Mouse (Mus musculus): Measurements from ENCODE around the gene Ms4a1. TPM values are rescaled to one million over a fixed set of nuclear protein-coding genes. Genes with fewer than 3 reads are reported as not detected.
A peak's percentile ranks its signal among the peaks of the same experiment; 100 is the strongest.
"Not testable (repeated sequence)": the region's sequence is repeated elsewhere in the genome, so short reads cannot be mapped to it uniquely, and the experiment has no call there.

Ms4a1 gene
- polyA plus RNA-seq, 1 experiment from 2014 or later, result not detected

DNA sequence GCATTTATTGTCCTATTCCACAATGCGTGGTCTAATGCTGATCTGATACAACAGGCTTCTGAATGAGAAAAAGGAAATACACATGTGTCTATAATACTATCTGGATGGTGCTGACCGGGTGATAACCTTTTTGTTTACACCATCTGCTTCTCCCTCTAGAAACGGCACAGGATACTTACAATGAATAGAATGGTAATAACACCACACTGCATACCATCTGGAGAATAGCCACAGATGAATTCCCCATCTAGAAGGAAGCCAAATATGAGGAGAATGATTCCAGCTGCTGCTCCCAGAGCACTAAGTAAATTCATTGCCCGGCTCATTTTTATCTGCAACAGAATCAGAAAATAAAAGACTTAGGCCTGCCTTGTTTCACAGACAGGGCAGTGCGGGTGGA is 10.4 kb upstream of the Ms4a1 start:
- Histone ChIP-seq H3K27ac (ENCODE audit: low read depth, low read length) (no peak overlapping the region), H3K9ac (ENCODE audit: low read length) (no peak overlapping the region), H3K9me3 (replicated peaks; ENCODE audit: control insufficient read depth, low read length) (no peaks in the 10 kb centered on the region), H3K27me3 (replicated peaks; ENCODE audit: control insufficient read depth, insufficient read depth, low read length) (no peaks in the 10 kb centered on the region), H3K4me3 (ENCODE audit: low read depth, low read length) (no peak overlapping the region), H3K4me1 (ENCODE audit: control insufficient read depth, insufficient read depth, low read length) (no peaks in the 10 kb centered on the region), H3K36me3 (ENCODE audit: control insufficient read depth, insufficient read depth, low read length) (no peaks in the 10 kb centered on the region), H3K4me2 (ENCODE audit: low read length) (no peak overlapping the region)
- WGBS, result 78% methylated on average over 5 of the region's 5 CpGs
- DNase-seq (ENCODE audit: low spot score) (peak; percentile 0), ATAC-seq (no peak)

DNA sequence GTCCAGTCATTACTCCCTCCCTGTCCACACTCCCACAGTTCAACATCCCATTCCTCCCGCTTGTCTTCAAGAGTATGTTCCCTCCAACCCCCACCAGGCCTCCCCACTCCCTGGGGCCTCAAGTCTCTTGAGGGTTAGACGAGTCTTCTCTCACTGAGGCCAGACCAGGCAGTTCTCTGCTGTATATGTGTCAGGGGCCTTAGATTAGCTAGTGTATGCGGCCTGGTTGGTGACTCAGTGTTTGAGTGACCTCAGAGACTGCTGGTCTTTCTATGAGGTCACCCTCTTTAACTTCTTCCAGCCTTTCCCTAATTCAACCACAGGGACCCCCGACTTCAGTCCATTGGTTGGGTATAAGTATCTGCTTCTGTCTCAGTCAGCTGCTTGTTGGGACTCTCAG is 915 bp upstream of the Ms4a1 start:
- no peak for ATAC-seq

DNA sequence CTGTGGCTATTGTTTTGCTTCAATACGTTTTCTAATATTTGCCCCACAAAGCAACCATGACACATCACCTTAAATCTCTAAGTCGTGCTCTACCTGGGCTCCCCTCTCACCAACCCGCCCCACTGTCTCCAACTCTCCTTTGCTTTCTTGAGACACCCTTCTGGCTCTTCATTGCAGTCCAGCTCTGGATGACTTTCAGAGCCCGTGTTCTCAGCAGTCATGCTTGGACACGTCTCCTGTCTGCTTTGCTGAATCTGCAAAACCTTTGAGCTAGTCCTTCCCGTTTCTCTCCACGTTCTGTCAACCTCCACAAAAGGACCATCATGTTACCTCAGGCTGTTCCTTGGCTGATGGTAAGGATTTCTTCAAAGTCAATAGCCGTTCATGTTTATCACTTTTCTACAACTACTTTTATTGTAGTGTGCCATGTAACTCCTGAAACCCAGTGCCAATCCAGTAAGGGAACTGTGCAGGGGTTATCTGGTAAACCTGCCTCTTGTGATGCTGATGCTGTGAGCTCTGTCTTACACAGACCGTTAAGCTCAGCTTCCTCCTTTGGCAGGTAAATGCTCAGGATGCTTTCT is 1.3 kb downstream of the Ms4a1 start:
- WGBS, result 83% methylated on average over 9 of the region's 9 CpGs

More for the DNA sequence above, 915 bp upstream of the Ms4a1 start:
- Histone ChIP-seq H3K36me3 (ENCODE audit: control insufficient read depth, insufficient read depth, low read length) (no peaks in the 10 kb centered on the region), H3K27me3 (replicated peaks; ENCODE audit: control insufficient read depth, insufficient read depth, low read length) (no peaks in the 10 kb centered on the region), H3K9ac (ENCODE audit: low read length) (no peak overlapping the region), H3K9me3 (replicated peaks; ENCODE audit: control insufficient read depth, low read length) (no peaks in the 10 kb centered on the region), H3K27ac (ENCODE audit: low read depth, low read length) (no peak overlapping the region), H3K4me2 (ENCODE audit: low read length) (no peak overlapping the region), H3K4me3 (ENCODE audit: low read depth, low read length) (no peak overlapping the region), H3K4me1 (ENCODE audit: control insufficient read depth, insufficient read depth, low read length) (no peaks in the 10 kb centered on the region)
- DNase-seq (ENCODE audit: low spot score), result no peak
- 79% methylated on average over 4 of the region's 4 CpGs for WGBS

DNA sequence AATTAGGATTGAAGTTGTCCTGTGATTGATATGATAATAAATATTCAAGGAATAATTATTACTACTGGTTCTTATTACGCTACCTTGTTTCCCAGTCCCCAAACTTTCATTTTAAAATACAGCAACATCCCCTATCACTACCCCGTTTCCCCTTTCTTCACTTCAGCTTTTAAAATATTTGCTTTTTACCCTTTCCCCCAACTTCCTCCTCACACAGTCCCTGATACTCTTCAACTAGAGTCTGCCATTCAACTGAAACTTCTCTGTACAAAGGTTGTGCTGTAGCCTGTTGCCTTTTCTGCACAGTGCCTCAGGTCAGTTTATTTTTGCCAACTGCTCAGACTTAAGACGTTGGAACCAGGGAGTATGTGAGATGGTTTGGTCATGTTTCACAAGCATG is 2.5 kb downstream of the Ms4a1 start:
- ATAC-seq, result no peak
- Histone ChIP-seq H3K27me3 (replicated peaks; ENCODE audit: control insufficient read depth, insufficient read depth, low read length) (no peaks in the 10 kb centered on the region), H3K4me2 (ENCODE audit: low read length) (no peak overlapping the region), H3K27ac (ENCODE audit: low read depth, low read length) (no peak overlapping the region), H3K9ac (ENCODE audit: low read length) (no peak overlapping the region), H3K9me3 (replicated peaks; ENCODE audit: control insufficient read depth, low read length) (no peaks in the 10 kb centered on the region), H3K4me1 (ENCODE audit: control insufficient read depth, insufficient read depth, low read length) (no peaks in the 10 kb centered on the region), H3K36me3 (ENCODE audit: control insufficient read depth, insufficient read depth, low read length) (no peaks in the 10 kb centered on the region), H3K4me3 (ENCODE audit: low read depth, low read length) (no peak overlapping the region)
- WGBS, result 89% methylated on average over 3 of the region's 3 CpGs
- DNase-seq (ENCODE audit: low spot score), result no peak

More for the DNA sequence above, 1.3 kb downstream of the Ms4a1 start:
- no peaks in the 10 kb centered on the region for H3K4me1 ChIP-seq (ENCODE audit: control insufficient read depth, insufficient read depth, low read length)
- DNase-seq (ENCODE audit: low spot score) (no peak), ATAC-seq (no peak)
- H3K9ac ChIP-seq (ENCODE audit: low read length), result no peak overlapping the region
- H3K4me3 ChIP-seq (ENCODE audit: low read depth, low read length), result no peak overlapping the region
- H3K36me3 ChIP-seq (ENCODE audit: control insufficient read depth, insufficient read depth, low read length), result no peaks in the 10 kb centered on the region
- H3K9me3 ChIP-seq (replicated peaks; ENCODE audit: control insufficient read depth, low read length), result no peaks in the 10 kb centered on the region
- H3K27ac ChIP-seq (ENCODE audit: low read depth, low read length), result no peak overlapping the region
- no peaks in the 10 kb centered on the region for H3K27me3 ChIP-seq (replicated peaks; ENCODE audit: control insufficient read depth, insufficient read depth, low read length)
- H3K4me2 ChIP-seq (ENCODE audit: low read length), result no peak overlapping the region

DNA sequence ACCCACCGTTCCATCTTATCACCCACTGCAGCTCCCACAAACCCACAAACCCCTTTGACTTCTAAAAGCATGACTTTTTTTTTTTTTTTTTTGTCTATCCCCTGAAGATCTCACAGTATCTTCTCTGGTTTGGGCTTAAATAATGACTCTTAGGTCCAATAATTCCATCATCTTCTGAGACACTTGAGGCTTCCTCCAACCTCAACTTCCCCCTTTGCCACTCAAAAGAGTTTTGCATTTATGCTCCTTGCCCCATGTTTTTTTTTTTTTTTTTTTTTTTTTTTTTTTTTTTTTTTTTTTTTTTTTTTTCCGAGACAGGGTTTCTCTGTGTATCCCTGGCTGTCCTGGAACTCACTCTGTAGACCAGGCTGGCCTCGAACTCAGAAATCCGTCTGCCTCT is 3.1 kb downstream of the Ms4a1 start:
- H3K27me3 ChIP-seq (replicated peaks; ENCODE audit: control insufficient read depth, insufficient read depth, low read length); H3K27ac ChIP-seq (ENCODE audit: low read depth, low read length); H3K9ac ChIP-seq (ENCODE audit: low read length); H3K36me3 ChIP-seq (ENCODE audit: control insufficient read depth, insufficient read depth, low read length); H3K4me1 ChIP-seq (ENCODE audit: control insufficient read depth, insufficient read depth, low read length); H3K4me2 ChIP-seq (ENCODE audit: low read length); H3K4me3 ChIP-seq (ENCODE audit: low read depth, low read length); ATAC-seq; H3K9me3 ChIP-seq (replicated peaks; ENCODE audit: control insufficient read depth, low read length); DNase-seq (ENCODE audit: low spot score): not testable (repeated sequence)
- 84% methylated on average over 4 of the region's 4 CpGs for WGBS

DNA sequence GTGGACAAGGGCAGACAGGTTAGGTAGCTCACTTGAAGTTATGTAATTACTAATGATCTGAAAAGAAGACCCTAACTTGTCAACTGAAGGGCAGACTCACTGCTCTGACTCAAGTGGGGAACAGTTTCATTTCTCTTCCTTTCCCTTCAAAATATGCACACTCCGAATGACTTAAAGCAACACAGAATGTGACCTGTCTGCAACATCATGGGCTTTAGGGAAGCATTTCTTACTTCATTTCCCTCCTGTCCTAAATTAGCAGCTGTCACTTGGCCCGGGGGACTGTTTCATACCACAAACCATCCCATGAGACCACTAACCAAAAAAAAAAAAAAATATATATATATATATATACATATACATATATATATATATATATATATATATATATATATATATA is 4.5 kb downstream of the Ms4a1 start:
- no peaks in the 10 kb centered on the region for H3K27me3 ChIP-seq (replicated peaks; ENCODE audit: control insufficient read depth, insufficient read depth, low read length)
- no peak for ATAC-seq
- H3K9me3 ChIP-seq (replicated peaks; ENCODE audit: control insufficient read depth, low read length), result no peaks in the 10 kb centered on the region
- no peaks in the 10 kb centered on the region for H3K36me3 ChIP-seq (ENCODE audit: control insufficient read depth, insufficient read depth, low read length)
- no peak overlapping the region for H3K9ac ChIP-seq (ENCODE audit: low read length)
- H3K4me2 ChIP-seq (ENCODE audit: low read length), result no peak overlapping the region
- H3K4me1 ChIP-seq (ENCODE audit: control insufficient read depth, insufficient read depth, low read length), result no peaks in the 10 kb centered on the region
- no peak overlapping the region for H3K4me3 ChIP-seq (ENCODE audit: low read depth, low read length)
- DNase-seq (ENCODE audit: low spot score), result no peak
- 94% methylated on average over 2 of the region's 2 CpGs for whole genome bisulfite sequencing
- H3K27ac ChIP-seq (ENCODE audit: low read depth, low read length), result no peak overlapping the region

DNA sequence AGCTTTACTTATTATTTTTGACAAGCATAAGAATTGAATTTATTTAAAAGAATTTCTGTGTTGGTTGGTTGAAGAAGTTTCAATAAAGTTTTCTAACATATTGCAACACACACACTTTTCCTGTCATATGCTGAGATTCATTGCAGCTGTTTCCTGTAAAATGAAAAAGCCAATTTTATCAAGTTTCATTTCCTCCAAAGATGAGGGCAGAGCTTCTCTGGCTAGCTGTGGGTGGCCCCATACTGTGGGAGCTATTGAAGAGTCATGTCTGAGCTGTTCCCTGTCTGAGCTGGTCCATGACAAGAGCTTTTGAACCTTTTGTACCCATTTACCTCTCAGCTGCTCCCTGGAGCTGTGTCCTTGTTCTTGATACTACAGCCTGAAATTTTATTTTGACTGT is 21.8 kb downstream of the Ms4a1 start:
- ATAC-seq, result no peak
- Histone ChIP-seq H3K4me1 (ENCODE audit: control insufficient read depth, insufficient read depth, low read length) (no peaks in the 10 kb centered on the region), H3K9ac (ENCODE audit: low read length) (no peak overlapping the region)

DNA sequence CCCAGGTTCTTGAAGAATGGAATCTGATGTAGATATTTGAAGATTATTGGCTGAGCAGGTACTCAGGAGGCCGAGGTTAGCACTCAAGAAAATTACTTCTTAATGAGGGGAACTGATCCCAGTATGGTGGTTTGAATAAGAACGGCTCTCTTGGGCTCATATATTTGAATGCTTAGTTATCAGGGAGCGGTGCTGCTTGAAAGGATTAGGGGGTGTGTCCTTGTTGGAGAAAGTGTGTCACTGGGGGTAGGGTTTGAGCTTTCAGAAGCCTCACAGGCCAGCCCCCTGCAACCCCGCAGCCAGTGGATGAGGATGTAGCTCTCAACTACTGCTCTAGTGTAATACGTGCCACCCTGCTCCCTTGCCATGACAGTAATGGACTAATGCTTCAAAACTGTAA is 23.5 kb downstream of the Ms4a1 start:
- no peaks in the 10 kb centered on the region for H3K9me3 ChIP-seq (replicated peaks; ENCODE audit: control insufficient read depth, low read length)
- DNase-seq (ENCODE audit: low spot score) (no peak), ATAC-seq (no peak)
- no peak overlapping the region for H3K4me3 ChIP-seq (ENCODE audit: low read depth, low read length)
- H3K36me3 ChIP-seq (ENCODE audit: control insufficient read depth, insufficient read depth, low read length), result no peaks in the 10 kb centered on the region
- no peak overlapping the region for H3K27ac ChIP-seq (ENCODE audit: low read depth, low read length)
- H3K27me3 ChIP-seq (replicated peaks; ENCODE audit: control insufficient read depth, insufficient read depth, low read length), result no peaks in the 10 kb centered on the region
- H3K9ac ChIP-seq (ENCODE audit: low read length), result no peak overlapping the region
- no peaks in the 10 kb centered on the region for H3K4me1 ChIP-seq (ENCODE audit: control insufficient read depth, insufficient read depth, low read length)
- WGBS, result 58% methylated on average over 5 of the region's 5 CpGs
- no peak overlapping the region for H3K4me2 ChIP-seq (ENCODE audit: low read length)

More for the DNA sequence above, 21.8 kb downstream of the Ms4a1 start:
- no peak for DNase-seq (ENCODE audit: low spot score)
- Histone ChIP-seq H3K9me3 (replicated peaks; ENCODE audit: control insufficient read depth, low read length) (no peaks in the 10 kb centered on the region), H3K4me2 (ENCODE audit: low read length) (no peak overlapping the region), H3K27ac (ENCODE audit: low read depth, low read length) (no peak overlapping the region), H3K36me3 (ENCODE audit: control insufficient read depth, insufficient read depth, low read length) (no peaks in the 10 kb centered on the region), H3K4me3 (ENCODE audit: low read depth, low read length) (no peak overlapping the region), H3K27me3 (replicated peaks; ENCODE audit: control insufficient read depth, insufficient read depth, low read length) (no peaks in the 10 kb centered on the region)

DNA sequence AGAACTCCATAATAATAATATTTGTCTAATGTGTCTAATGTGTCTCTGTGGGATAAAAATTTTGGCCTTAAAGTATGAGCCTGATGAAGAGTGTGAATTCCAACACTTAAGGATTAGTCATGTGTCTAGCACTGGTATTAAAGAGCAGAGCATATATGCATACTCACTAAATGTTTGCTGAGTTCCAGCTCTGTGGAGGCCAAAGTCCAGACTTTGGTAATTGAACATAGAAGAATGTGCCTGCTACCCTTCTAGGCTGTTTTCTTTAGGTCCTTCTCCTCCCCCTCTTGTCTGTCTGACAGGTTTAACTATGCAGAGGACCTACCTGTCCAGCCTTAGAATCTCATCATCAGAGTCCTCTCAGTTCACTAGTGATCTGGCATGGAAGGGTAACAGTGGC is 30.2 kb downstream of the Ms4a1 start:
- Histone ChIP-seq H3K9me3 (replicated peaks; ENCODE audit: control insufficient read depth, low read length) (no peaks in the 10 kb centered on the region), H3K4me1 (ENCODE audit: control insufficient read depth, insufficient read depth, low read length) (no peaks in the 10 kb centered on the region), H3K9ac (ENCODE audit: low read length) (no peak overlapping the region), H3K27me3 (replicated peaks; ENCODE audit: control insufficient read depth, insufficient read depth, low read length) (no peaks in the 10 kb centered on the region), H3K36me3 (ENCODE audit: control insufficient read depth, insufficient read depth, low read length) (no peaks in the 10 kb centered on the region), H3K4me2 (ENCODE audit: low read length) (no peak overlapping the region), H3K4me3 (ENCODE audit: low read depth, low read length) (no peak overlapping the region), H3K27ac (ENCODE audit: low read depth, low read length) (no peak overlapping the region)
- DNase-seq (ENCODE audit: low spot score), result no peak
- no peak for ATAC-seq
